Mouse (Mus musculus) cerebral cortex, adult 2 months (tissue): ENCODE measurements around the gene Rplp0.

Experiments
- WGBS: fragments of 180-500 bp; shearing (Covaris S2); methylation state at CpG from one replicate; pipeline ENCODE4 v1.1.7; 2018; 5-methylcytosine and 5-hydroxymethylcytosine counted together

Rplp0 gene

DNA sequence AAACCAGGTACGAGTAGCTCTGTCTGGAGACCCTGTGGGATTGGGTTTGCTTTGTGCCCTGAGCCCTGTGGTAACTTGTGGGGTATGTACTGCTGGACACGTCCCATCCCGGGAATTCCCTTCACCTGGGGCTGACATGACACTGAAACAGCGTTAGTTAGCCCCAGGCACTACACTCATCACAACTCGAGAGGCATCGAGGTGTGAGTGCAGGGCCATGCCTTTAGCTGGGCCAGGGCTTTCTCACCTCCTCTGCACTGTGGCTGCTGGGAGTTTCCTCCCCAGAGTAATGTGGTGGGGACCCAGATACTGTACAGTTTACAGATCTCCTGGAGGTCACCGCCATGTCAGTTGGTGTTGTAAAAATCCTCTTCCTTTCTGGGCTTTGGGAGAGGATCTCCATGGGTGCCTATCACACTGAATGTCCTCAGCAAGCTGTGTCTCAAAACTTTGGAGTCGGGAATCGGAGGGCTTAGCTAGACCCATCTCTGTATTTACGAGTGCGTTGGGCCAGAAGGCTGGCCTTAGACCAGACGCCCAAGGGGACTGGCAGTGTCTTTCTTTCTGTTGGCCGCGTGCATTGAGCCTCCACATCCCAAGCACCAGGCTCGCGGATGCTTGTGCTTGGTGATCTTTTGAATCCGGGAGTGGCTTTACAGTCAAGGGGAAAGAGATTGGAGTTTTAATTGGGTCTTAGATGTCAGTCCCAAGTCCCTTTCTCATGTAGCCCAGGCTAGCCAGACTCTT is 32.6 kb upstream of the Rplp0 start:
- WGBS: 88% methylated on average over 17 of the region's 17 CpGs

DNA sequence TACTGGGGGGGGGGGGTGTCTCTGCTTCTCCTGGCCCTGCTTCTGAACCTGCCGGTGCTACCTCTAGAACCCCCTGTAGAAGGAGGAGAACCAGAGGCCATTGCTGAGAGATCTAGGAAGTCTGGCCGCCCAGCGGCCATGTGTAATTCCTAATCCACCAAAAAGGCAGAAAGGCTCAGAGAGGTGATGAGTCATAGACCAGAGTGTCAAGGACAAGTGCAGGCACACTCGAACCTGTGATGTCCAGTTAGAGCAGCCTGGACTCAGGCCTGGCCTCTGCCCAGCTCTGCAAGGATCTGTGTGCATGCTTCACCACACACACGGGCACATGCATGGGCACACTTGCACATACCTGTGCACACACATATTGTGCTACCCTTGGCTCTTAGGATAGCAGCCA is 31.1 kb upstream of the Rplp0 start:
- 90% methylated on average over 5 of the region's 5 CpGs for WGBS

DNA sequence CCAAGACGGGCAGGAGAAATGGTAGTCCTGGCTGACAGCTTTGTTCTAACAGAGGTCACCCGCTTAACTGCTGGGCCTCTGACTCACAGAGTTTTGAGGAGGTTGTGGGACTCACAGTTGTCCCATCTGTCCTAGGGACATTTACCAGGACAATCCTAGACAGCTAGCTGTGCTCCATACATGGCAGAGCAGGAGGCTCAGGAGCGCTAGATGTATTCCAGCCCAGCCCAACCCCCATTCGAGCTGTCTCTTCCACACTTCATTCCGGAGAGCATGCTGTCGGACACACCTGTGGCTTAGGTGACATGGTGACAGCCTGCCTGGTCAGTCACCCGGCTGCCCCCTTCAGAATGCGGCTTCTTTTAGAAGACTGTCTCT is 29.9 kb upstream of the Rplp0 start:
- WGBS: 69% methylated on average over 8 of the region's 8 CpGs

DNA sequence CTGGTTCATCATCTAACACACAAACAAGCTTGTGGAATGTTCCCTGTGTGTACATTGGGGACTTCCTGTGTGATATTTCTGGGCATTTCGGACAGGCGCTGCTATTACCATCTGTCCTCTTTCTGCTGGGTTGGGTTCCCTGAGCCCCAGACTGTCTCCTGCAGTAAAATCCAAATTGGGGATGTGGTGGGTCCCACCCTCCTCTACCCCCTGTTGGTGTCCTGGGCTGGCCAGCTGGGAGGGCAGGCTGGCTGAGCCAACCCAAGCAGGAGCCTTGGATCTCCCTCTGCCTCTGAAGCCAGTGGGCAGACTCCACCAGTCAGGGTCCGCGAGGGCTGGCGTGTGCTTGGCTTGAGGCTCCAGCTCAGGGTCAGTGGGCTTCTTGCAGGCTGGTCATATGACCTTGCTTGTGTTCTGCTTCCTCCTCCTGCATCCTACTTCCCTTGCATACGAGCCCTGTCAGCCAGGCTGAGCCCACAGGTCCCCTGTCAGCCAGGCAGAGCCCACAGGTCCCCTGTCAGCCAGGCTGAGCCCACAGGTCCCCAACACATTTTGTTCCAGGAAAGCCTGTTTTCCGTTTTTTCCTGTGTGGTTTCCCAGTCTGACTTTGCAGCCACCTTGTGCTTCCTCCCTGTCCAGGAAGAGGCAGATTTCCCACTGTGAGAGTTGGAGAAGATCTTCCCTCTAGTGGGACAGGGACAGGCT is 29.4 kb upstream of the Rplp0 start:
- WGBS: 52% methylated on average over 7 of the region's 7 CpGs

DNA sequence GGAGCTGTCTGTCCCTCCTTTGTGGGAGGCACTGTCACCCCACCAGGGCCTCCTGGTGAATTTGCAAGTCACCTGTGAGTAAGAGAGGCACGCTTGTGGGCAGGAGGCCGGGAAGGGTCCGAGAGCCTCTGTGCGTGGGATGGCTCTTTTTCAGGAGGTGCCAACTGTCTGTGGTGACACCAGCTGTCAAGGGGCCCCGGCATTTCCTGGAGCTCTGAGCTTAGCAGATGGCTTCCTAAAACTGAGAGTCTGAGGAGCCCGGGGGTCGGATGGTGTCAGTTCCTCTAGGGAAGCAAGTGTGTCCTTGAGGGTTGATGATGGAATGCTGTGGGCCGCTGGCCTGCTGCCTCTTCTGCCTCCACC is 28.8 kb upstream of the Rplp0 start:
- WGBS: 36% methylated on average over 8 of the region's 8 CpGs

DNA sequence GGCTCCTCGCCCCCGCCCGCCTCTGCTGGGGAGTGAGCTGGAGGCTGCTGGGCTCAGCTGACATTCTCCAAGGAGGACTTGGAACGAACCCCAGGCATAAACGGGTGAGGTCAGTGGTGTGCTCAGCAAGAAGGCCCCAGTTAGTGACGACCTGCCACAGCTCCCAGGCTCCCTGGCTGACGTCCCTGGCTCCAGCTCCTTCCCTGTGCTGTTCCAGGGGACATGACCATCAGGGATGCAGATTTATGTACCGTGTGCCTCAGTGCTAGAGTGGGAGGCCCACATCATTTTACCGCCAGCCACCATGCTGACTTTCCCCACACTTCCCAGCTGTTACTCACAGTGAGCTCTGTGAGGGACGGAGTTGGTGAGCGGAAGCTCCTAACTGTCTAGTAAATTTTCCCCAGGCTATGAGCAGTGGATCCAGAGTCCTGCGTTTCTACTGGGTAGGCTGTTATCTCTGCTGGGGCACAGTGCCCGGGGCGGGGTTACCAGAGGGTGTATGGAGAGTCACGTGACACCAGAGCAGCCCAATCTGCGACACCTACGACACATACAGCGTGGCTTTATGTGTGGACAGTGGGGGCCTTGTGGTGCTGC is 27.5 kb upstream of the Rplp0 start:
- 30% methylated on average over 18 of the region's 18 CpGs for WGBS

DNA sequence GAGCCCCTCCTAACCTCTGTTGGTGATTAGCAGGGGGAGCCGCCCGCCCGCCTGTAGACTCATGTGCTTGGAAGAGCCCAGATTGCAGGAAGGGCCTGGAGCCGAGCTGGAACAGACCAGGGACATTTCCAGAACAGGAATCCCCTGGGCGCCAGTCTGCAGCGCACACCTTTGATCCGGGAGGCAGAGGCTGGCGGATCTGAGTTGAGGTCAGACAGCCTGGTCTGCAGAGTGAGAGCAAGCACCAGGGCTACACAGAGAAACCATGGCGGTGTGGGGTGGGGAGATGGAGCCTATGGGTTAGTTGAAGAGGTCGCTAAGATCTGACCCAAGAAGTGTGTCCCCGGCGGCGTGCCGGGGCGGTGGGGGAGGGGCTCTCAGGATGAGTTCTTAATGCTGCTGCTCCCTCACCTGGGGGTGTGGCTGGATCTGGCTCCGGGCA is 25.0 kb upstream of the Rplp0 start:
- 59% methylated on average over 16 of the region's 16 CpGs for WGBS

DNA sequence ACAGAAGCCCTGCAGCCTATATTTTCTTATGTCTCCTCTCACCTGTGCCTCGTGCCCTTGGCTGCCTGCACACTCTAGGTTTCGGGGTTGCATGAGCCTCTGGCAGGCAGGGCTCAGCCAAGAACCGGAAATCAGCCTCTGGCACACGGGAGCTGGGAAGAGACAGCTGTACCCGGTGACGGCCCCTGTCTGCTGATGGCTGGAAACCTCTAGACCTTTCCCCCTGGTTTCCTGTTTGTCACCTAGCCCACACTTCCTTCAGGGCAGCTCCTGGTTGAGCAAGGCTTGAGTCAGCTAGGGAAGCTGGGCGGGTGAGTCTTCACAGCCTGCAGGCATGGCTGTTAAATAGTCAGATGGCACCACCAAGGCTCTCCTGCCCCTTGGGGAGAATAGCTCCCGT is 24.4 kb upstream of the Rplp0 start:
- WGBS: 63% methylated on average over 8 of the region's 8 CpGs

DNA sequence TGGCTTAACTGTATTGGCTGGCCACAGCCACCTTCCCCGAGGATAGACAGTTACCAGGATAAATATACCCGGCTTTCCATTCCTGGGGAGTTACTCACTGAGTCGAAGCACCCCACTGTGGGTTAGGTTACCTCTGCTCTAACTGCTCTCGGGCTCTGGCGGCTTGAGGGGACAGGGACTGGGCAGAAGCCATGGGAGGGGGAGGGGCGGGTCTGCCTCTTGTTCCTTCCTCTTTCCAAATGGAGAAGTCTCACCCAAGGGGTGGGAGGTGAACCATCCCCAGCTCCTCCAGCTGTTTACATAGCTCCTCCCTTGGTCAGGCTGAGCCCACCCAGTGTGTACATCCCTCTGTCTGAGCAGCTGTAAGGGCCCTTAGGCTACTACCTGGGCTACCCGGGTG is 23.6 kb upstream of the Rplp0 start:
- WGBS: 49% methylated on average over 7 of the region's 7 CpGs

DNA sequence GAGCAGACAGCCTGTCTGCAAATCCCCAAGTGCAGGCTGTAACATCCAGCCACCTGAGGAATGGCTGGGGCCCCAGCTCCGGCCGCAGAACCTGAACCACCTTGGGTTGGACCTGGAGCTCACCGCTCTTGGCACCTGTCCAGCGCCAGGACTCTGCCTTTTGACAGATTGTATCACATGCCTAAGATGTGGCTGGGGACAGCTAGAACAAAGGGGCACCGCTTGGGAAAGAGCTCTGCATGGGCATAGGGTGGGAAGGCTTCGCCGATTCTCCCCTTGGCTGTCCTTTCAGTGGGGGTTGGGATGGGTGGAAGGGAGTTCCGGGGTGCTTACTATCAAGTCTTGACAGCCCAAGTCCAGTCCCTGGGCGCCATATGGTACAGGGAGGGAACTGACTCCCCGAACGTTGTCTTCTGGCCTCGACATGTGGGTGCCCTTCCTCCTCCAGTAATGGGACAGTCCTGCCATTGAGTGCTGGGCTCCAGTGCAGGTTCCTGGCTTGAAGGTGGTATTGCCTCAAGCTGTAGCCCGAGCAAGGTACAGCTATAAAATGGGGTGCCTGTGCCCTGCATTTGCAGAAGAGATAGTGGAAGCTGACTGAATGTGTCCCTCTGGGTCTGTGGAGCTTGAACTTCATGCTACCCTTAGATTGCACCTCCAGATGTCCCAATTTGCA is 21.1 kb upstream of the Rplp0 start:
- WGBS: 51% methylated on average over 13 of the region's 13 CpGs

DNA sequence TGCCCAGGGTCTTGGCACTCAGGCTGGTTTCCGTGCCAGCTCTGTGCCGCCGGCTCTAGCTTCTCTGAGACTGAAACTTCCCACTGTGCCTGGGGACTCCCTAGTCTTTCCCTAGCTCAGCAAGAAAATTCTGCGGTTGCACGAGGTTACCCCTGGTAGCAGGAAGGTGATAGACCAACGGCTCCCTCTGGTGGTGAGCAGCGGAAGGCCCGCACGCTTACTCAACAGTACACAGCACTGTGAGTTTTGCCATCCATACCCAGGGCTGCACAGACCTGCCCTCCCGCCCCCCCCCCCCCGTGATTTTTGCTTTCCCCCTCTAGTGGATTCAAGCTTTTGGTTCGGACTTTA is 20.6 kb upstream of the Rplp0 start:
- under 1% methylated on average over 12 of the region's 12 CpGs for WGBS

DNA sequence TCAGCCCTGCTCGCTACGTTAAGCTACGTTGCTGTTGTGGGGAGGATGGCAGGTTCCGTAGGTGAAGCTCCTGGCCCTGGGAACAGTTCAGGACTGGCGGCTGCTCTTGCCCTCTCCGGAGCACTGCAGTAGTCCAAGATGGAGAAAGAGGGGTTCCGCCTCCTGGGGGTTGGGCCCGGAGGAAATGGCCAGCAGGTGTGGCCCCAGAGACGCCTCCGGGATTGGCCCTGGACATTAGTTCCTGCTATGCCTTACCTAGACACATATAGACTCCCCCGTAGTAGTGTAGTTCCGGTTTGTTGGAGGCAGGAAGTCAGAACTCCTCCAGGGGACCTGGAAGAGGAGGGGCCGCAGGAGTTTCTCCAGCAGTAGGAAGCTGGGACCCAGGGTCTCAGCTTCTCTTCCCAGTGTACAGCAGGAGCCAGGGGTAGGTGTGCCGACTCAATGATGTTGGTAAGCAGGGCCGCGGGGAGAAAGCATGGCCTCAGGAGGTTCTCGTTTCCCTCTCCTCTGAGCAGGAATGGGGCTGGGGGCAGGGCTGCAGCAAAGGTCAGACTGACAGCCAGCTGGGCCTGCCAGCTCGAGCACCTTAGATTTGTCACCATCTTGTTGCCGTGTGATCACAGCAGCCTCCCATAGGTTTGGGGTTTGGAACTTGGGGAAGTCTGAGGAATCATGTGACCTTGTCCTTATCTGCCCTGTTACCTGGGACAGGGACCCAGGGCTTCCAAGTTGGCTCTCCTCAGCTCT is 16.5 kb upstream of the Rplp0 start:
- WGBS: 72% methylated on average over 19 of the region's 19 CpGs

DNA sequence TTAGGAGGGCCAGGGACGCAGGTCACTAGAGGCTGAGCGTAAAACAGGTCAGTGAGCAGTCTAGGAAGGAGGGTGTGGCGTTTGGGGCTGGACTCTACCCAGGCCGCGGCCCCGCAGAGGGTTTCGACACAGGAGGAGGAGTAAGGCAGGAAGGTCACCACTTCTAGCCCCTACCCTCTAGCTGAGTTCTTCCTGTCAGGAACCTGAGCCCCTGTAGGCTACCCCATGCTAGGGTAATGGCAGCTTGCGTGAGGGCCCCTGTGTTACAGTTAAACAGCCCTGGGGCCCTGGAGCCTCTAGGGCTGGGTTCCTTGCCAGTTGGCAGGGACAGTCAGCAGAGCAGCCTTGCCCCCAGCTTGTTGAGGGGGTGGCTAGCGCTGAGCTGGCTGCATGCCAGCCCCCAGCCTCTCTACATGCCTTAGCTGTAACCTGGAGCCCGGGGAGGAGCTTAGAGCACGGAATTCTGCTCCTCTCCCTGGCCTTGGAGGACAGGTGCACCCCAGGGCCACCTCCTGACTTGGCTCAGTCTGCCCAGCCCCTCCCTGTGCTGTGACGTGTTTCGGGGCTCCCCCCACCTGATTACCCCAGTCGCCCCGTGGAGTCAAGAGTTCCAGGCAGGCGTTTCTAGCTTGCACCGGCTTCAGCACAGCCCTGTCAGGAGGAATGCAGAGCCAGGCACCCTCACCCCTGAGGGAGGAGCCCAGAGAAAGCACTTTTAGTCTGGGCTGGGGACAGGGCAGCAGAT is 15.6 kb upstream of the Rplp0 start:
- WGBS: 37% methylated on average over 17 of the region's 17 CpGs

DNA sequence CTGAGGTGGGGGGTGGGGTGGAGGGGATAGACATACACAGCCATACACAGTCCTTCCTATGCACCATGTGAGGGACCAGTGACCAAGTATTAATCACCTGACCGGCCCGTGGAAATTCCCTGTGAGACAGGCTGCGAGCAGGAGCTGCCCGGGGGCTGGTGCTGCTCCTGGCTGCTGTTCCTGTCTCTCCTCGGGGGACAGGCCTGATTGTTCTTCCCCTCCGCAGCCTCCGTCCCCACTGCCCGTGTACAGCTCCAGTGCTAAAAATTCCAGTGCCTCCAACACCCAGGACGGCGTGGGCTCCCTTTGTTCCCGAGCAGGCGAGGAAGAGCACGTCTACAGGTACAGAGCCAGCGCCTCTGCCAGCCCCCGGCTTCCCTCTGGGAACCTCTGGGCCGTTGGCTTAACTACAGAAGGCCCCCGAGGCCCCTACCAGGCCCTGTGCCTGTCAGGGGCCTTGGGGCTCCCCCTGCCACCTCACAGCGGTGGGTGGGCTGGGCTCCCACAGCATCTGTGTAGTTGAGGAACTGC is 14.5 kb upstream of the Rplp0 start:
- 76% methylated on average over 18 of the region's 18 CpGs for WGBS

DNA sequence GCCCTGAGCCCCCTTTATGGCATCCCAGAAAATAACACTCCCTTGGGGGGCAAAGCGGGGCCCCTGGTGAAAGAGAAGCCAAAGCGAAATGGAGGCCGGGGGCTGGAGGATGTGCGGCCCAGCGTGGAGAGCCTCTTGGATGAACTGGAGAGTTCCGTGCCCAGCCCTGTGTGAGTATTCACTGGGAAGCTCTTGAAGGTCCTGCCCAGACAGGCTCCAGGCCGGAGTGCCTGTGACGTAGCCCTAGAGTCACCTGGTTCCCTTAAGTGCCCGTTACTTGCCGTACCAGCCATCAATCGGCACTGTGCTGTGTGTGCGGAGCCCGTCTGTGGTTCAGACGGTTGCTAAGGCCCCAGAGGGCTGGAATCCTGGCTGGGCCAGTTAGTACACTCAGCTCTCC is 13.6 kb upstream of the Rplp0 start:
- WGBS: 97% methylated on average over 14 of the region's 14 CpGs

DNA sequence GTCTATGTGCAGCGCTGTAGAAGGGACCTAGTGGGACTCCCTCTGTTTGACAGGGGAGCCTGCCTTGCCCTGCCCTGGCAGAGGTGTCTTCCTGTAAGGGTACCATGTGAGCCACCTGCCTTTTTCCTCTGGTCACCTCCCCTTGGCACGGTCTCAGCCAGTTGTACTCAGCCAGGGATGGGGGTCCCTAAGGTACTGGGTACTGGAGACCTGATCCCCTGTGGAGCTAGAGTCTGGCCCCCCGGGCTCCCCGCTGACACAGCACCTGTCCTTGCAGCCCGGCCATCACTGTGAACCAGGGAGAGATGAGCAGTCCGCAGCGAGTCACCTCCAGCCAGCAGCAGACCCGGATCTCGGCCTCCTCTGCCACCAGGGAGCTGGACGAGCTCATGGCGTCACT is 12.7 kb upstream of the Rplp0 start:
- 88% methylated on average over 11 of the region's 11 CpGs for WGBS

DNA sequence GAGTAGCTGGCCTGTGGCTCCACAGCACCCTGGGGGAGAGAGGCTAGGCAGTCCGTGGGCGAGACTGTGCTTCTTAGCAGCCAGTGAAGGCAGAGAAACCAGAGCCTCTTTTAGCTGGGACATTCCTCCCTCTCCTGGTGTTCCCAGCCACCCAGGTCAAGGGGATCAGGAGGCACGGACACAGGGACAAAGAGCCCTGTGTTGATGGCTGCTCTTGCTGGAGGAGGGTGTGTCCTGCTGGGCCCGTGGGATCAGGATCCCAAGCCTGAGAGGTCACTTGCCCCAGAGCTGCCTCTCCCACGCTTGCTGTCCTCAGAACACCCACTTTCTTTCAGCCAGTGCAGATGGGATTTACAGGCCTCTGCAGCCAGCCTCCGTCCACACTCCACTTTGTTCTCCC is 12.3 kb upstream of the Rplp0 start:
- 62% methylated on average over 6 of the region's 6 CpGs for WGBS

DNA sequence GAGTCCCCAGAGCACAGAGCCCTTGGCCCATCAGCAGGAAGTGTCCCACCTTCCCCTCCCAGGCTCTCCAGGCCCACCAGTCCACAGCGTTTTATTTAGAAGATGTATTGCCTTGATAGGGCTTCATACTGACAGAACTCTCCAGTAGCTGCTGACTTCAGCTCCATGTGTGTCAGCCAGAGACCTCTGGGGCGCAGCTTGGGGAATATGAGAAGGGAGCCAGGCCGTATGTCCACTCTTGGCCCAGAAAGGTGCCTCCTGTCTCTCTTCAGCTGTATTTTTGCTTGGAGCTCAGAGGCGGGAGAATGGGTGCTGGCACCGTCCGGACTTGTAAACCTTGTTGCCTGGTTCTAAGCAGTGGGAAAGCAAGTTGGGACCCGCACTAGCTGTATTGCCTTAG is 11.8 kb upstream of the Rplp0 start:
- WGBS: 96% methylated on average over 7 of the region's 7 CpGs

DNA sequence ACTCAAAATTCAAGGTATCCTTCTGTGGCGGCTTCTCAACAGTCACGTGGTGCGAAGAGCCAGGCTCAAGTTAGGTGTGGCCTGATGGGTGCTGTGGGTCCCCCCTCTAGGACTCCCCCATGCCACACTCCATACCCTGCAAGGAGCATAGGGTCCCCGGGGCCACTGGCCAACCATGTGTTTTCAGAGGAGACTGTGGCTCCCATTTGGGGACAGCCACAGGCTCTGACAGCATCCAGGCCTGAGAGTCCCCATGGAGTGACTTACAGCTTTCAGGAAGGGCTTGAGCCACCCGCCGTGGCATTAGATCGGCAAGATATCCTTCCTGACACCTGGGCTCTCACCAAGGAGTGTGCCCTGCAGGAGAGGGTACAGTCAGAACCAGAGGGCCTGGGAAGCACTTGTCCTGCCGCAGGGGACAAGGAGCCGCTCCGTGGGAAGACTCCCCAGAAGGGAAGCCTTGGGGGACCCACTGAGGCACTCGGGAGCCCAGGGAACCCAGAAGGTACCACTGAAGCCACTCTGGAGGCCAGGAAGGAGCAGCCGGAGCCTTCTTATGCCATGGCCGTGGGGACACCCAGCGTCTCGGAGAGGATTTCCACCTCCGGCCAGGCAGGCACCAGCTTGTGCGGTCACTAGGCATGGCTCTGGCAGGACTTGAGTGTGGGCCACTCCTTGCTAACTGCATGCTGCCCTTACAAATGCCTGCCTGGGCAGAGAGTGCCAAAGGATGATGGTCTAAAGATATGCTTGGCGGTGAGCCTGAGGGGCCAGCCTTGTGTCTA is 10.6 kb upstream of the Rplp0 start:
- WGBS: 95% methylated on average over 18 of the region's 18 CpGs

DNA sequence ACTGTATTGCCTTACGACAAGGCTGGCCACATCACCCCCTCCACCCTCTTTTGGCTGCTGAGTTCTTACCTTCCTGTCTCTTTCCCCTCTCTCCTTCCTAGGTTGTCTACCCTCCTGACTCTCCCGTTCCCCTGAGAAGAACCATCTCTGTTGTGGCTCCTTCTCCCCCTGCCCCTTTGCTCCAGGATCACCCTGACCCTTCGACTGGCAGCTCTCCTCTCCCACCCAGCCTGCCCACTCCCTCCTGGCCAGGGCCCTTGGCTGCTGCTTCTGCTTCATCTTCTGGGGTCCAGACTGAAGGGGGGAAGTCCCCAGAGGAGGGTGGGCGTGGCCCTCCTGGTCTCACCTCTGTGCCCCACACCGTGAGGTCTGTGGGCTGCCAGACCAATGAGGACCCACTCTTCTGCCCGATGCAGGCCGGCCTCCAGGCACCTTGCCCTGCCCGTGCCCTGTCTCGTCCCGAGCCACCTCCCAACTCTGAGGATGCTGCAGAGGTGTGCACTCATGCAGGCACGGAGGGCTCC is 8.7 kb upstream of the Rplp0 start:
- 89% methylated on average over 11 of the region's 11 CpGs for WGBS
